Mouse (Mus musculus) G1E (cell line): Measurements from ENCODE around the gene S100a4. TPM values are rescaled to one million over a fixed set of nuclear protein-coding genes. Genes with fewer than 3 reads are reported as not detected.
A peak's percentile ranks its signal among the peaks of the same experiment; 100 is the strongest.

Source experiments
- ATAC-seq: 2 replicates; pipeline ENCODE4 v1.8.0; 2016; ENCODE audit warnings: mild to moderate bottlenecking; ENCODE audit not compliant: insufficient number of reproducible peaks, poor library complexity, low FRiP score, severe bottlenecking; ENCODE audit errors: extremely low read depth
- DNase-seq: peaks from one replicate; pipeline ENCODE4 v3.0.0; 2012; ENCODE audit warnings: low spot score
- H3K27me3 ChIP-seq: 2 replicates; pipeline ENCODE4 v1.6.1; 2012; ENCODE audit warnings: mild to moderate bottlenecking, low read length, inconsistent platforms; ENCODE audit not compliant: insufficient read depth
- H3K36me3 ChIP-seq: replicated peaks from 2 replicates; pipeline ENCODE3; 2012; ENCODE audit warnings: mild to moderate bottlenecking, inconsistent platforms
- H3K4me1 ChIP-seq: 2 replicates; pipeline ENCODE4 v1.6.1; 2012; ENCODE audit warnings: low read depth, low read length, inconsistent platforms, mixed read lengths; ENCODE audit not compliant: insufficient read depth
- H3K4me3 ChIP-seq: 2 replicates; pipeline ENCODE4 v1.5.1; 2012; ENCODE audit warnings: low read depth, mild to moderate bottlenecking, inconsistent platforms, low read length, moderate library complexity, mixed read lengths
- H3K9me3 ChIP-seq: replicated peaks from 2 replicates; pipeline ENCODE4 v1.6.1; 2012; ENCODE audit warnings: inconsistent platforms
- CTCF ChIP-seq: IDR thresholded peaks from 2 replicates; pipeline ENCODE4 v1.5.1; 2012; ENCODE audit warnings: low read depth, low read length, inconsistent platforms, mixed read lengths
- GATA1 ChIP-seq: IDR thresholded peaks from 2 replicates; pipeline ENCODE4 v1.6.1; 2012; ENCODE audit warnings: borderline replicate concordance, low read length, inconsistent platforms, mixed read lengths
- GATA2 ChIP-seq: IDR thresholded peaks from 2 replicates; pipeline ENCODE4 v1.6.1; 2012; ENCODE audit warnings: low read depth, low read length, inconsistent platforms, borderline replicate concordance
- POLR2AphosphoS5 ChIP-seq: IDR thresholded peaks from 2 replicates; pipeline ENCODE4 v1.6.1; 2012; ENCODE audit warnings: low read depth, low read length, inconsistent platforms; ENCODE audit not compliant: insufficient replicate concordance
- TAL1 ChIP-seq: conservative IDR thresholded peaks from 2 replicates; pipeline ENCODE4 v1.6.1; 2012; ENCODE audit warnings: low read depth, low read length, inconsistent platforms, mixed read lengths
- polyA plus RNA-seq: library from polyadenylated mRNA; stranded (reverse); fragments of >175 nt; gene quantifications from 2 replicates; pipeline ENCODE4 v1.2.3, GENCODE M21; 2012
- total RNA-seq, 2 experiments: library from RNA; stranded (forward) in 1 of 2; stranded (reverse) in 1 of 2; fragments of 200-1000 nt in 1 of 2; fragments of >200 nt in 1 of 2; fragmentation: Nextera tagmentation in 1 of 2; gene quantifications; 2 replicates each; pipeline ENCODE4 v1.2.3; 2014 to 2017

The S100a4 gene
- total and polyA plus RNA-seq, 3 experiments = not detected

GRCm38 (mm10) chr3:90647291-90647690 lies 43.7 kb downstream of the S100a4 start:
- H3K27me3 ChIP-seq = 0 out of 2 replicates have a peak, but pooled peaks cover 2% of the 10 kb centered on the region
- no peaks in the 10 kb centered on the region for H3K4me1 ChIP-seq
- H3K36me3 ChIP-seq = no peaks in the 10 kb centered on the region
- no peak for DNase-seq
- H3K9me3 ChIP-seq = no peaks in the 10 kb centered on the region
- no peak for ATAC-seq
- H3K4me3 ChIP-seq = no peak overlapping the region
- TF ChIP-seq GATA2 (no peak), TAL1 (no peak), POLR2AphosphoS5 (no peak), CTCF (no peak), GATA1 (no peak)

- Histone ChIP-seq H3K9me3 (no peaks in the 10 kb centered on the region), H3K36me3 (no peaks in the 10 kb centered on the region), H3K4me1 (no peaks in the 10 kb centered on the region), H3K4me3 (no peak overlapping the region), H3K27me3 (0 out of 2 replicates have a peak, but pooled peaks cover 2% of the 10 kb centered on the region)
- DNase-seq = no peak
- TF ChIP-seq POLR2AphosphoS5 = no peak
- TF ChIP-seq GATA2 = no peak
- TF ChIP-seq GATA1 = no peak
- no peak for TF ChIP-seq TAL1
- TF ChIP-seq CTCF = no peak
- no peak for ATAC-seq
Measured at GRCm38 (mm10) chr3:90648981-90649380, 45.4 kb downstream of the S100a4 start.

- ATAC-seq (no peak), DNase-seq (no peak)
- H3K9me3 ChIP-seq = no peaks in the 10 kb centered on the region
- no peaks in the 10 kb centered on the region for H3K4me1 ChIP-seq
- H3K36me3 ChIP-seq = no peaks in the 10 kb centered on the region
- H3K4me3 ChIP-seq = no peak overlapping the region
- 0 out of 2 replicates have a peak, but pooled peaks cover 2% of the 10 kb centered on the region for H3K27me3 ChIP-seq
- TF ChIP-seq GATA2 (no peak), CTCF (no peak), GATA1 (no peak), TAL1 (no peak), POLR2AphosphoS5 (no peak)
Measured at GRCm38 (mm10) chr3:90649832-90650231, 46.3 kb downstream of the S100a4 start.

GRCm38 (mm10) chr3:90652878-90653508 lies 49.4 kb downstream of the S100a4 start:
- peak; percentile 40; the same call in 1 of the 2 replicates for ATAC-seq
- H3K4me3 ChIP-seq = no peak overlapping the region
- no peaks in the 10 kb centered on the region for H3K4me1 ChIP-seq
- 0 out of 2 replicates have a peak, but pooled peaks cover 2% of the 10 kb centered on the region for H3K27me3 ChIP-seq
- no peaks in the 10 kb centered on the region for H3K36me3 ChIP-seq
- TF ChIP-seq GATA2 (no peak), CTCF (peak; percentile 19; the same call in 1 of the 2 replicates)
- DNase-seq = peak; percentile 30
- H3K9me3 ChIP-seq = no peaks in the 10 kb centered on the region

- Histone ChIP-seq H3K9me3 (no peaks in the 10 kb centered on the region), H3K4me3 (no peak within 1 kb of the TSS), H3K27me3 (no peaks in the 10 kb centered on the region), H3K36me3 (no peaks in the 10 kb centered on the region), H3K4me1 (no peaks in the 10 kb centered on the region)
- ATAC-seq = no peak
- TF ChIP-seq POLR2AphosphoS5 = no peak
- no peak for DNase-seq
Measured at GRCm38 (mm10) chr3:90653717-90654116, 50.1 kb downstream of the S100a4 start, which contains the start of gene S100a7a. TSS of gene S100a7a (plus strand) at chr3:90654017.

Other genes with a start within 250 kb of the S100a4 start
- gene Slc27a3, start 213.8 kb upstream of the S100a4 start, total RNA-seq (2014; fragmentation: Nextera tagmentation) = 0.73 and 1.3 TPM in 2 replicates
- gene Slc27a3, start 213.8 kb upstream of the S100a4 start, total RNA-seq (2017) = 2.7 and 2.9 TPM in 2 replicates
- 2.9 and 3.0 TPM in 2 replicates for gene Slc27a3, start 213.8 kb upstream of the S100a4 start, polyA plus RNA-seq
- 36.7 and 47.0 TPM in 2 replicates for gene Ints3, start 170.1 kb upstream of the S100a4 start, total RNA-seq (2014; fragmentation: Nextera tagmentation)
- gene Ints3, start 170.1 kb upstream of the S100a4 start, total RNA-seq (2017) = 32.5 and 36.2 TPM in 2 replicates
- gene Ints3, start 170.1 kb upstream of the S100a4 start, polyA plus RNA-seq = 28.2 and 30.8 TPM in 2 replicates
- not detected in 2 replicates for gene Npr1, start 137.9 kb upstream of the S100a4 start, total RNA-seq (2014; fragmentation: Nextera tagmentation)
- not detected in 2 replicates for gene Npr1, start 137.9 kb upstream of the S100a4 start, total RNA-seq (2017)
- gene Npr1, start 137.9 kb upstream of the S100a4 start, polyA plus RNA-seq = not detected in 2 replicates
- gene Ilf2, start 127.6 kb upstream of the S100a4 start, total RNA-seq (2014; fragmentation: Nextera tagmentation) = 92.4 and 100 TPM in 2 replicates
- 168 and 181 TPM in 2 replicates for gene Ilf2, start 127.6 kb upstream of the S100a4 start, total RNA-seq (2017)
- 15.4 and 21.3 TPM in 2 replicates for gene Ilf2, start 127.6 kb upstream of the S100a4 start, polyA plus RNA-seq
- 58.0 and 61.9 TPM in 2 replicates for gene Snapin, start 112.7 kb upstream of the S100a4 start, total RNA-seq (2014; fragmentation: Nextera tagmentation)
- gene Snapin, start 112.7 kb upstream of the S100a4 start, total RNA-seq (2017) = 42.5 and 46.2 TPM in 2 replicates
- gene Snapin, start 112.7 kb upstream of the S100a4 start, polyA plus RNA-seq = 3.4 and 3.5 TPM in 2 replicates
- 78.6 and 89.8 TPM in 2 replicates for gene Chtop, start 94.3 kb upstream of the S100a4 start, total RNA-seq (2014; fragmentation: Nextera tagmentation)
- 133 and 135 TPM in 2 replicates for gene Chtop, start 94.3 kb upstream of the S100a4 start, total RNA-seq (2017)
- gene Chtop, start 94.3 kb upstream of the S100a4 start, polyA plus RNA-seq = 97.0 and 110 TPM in 2 replicates
- 26.6 and 38.4 TPM in 2 replicates for gene S100a1, start 89.4 kb upstream of the S100a4 start, total RNA-seq (2014; fragmentation: Nextera tagmentation)
- 40.8 and 42.9 TPM in 2 replicates for gene S100a1, start 89.4 kb upstream of the S100a4 start, total RNA-seq (2017)
- 2.6 and 5.1 TPM in 2 replicates for gene S100a1, start 89.4 kb upstream of the S100a4 start, polyA plus RNA-seq
- gene S100a13, start 89.3 kb upstream of the S100a4 start, total RNA-seq (2014; fragmentation: Nextera tagmentation) = 22.9 and 25.3 TPM in 2 replicates
- 67.3 and 70.2 TPM in 2 replicates for gene S100a13, start 89.3 kb upstream of the S100a4 start, total RNA-seq (2017)
- gene S100a13, start 89.3 kb upstream of the S100a4 start, polyA plus RNA-seq = 1.8 and 2.4 TPM in 2 replicates
- gene S100a14, start 76.9 kb upstream of the S100a4 start, total RNA-seq (2014; fragmentation: Nextera tagmentation) = not detected in 2 replicates
- 0.12 TPM in 1 of 2 replicates, not detected in the other for gene S100a14, start 76.9 kb upstream of the S100a4 start, total RNA-seq (2017)
- gene S100a14, start 76.9 kb upstream of the S100a4 start, polyA plus RNA-seq = not detected in 2 replicates
- not detected in 2 replicates for gene S100a16, start 66.5 kb upstream of the S100a4 start, total RNA-seq (2014; fragmentation: Nextera tagmentation)
- gene S100a16, start 66.5 kb upstream of the S100a4 start, total RNA-seq (2017) = not detected in 2 replicates
- not detected in 2 replicates for gene S100a16, start 66.5 kb upstream of the S100a4 start, polyA plus RNA-seq
- gene S100a3, start 43.2 kb upstream of the S100a4 start, total RNA-seq (2014; fragmentation: Nextera tagmentation) = not detected in 2 replicates
- gene S100a3, start 43.2 kb upstream of the S100a4 start, total RNA-seq (2017) = 0.12 and 0.22 TPM in 2 replicates
- gene S100a3, start 43.2 kb upstream of the S100a4 start, polyA plus RNA-seq = not detected in 2 replicates
- gene S100a2, start 13.5 kb upstream of the S100a4 start, total RNA-seq (2014; fragmentation: Nextera tagmentation) = not detected in 2 replicates
- not detected in 2 replicates for gene S100a2, start 13.5 kb upstream of the S100a4 start, total RNA-seq (2017)
- gene S100a2, start 13.5 kb upstream of the S100a4 start, polyA plus RNA-seq = not detected in 2 replicates
- not detected in 2 replicates for gene Gm42674, start 1.9 kb upstream of the S100a4 start, total RNA-seq (2014; fragmentation: Nextera tagmentation)
- gene Gm42674, start 1.9 kb upstream of the S100a4 start, total RNA-seq (2017) = not detected in 2 replicates
- not detected in 2 replicates for gene Gm42674, start 1.9 kb upstream of the S100a4 start, polyA plus RNA-seq
- not detected in 2 replicates for gene S100a5, start 4.8 kb downstream of the S100a4 start, total RNA-seq (2014; fragmentation: Nextera tagmentation)
- gene S100a5, start 4.8 kb downstream of the S100a4 start, total RNA-seq (2017) = not detected in 2 replicates
- not detected in 2 replicates for gene S100a5, start 4.8 kb downstream of the S100a4 start, polyA plus RNA-seq
- not detected in 2 replicates for gene S100a6, start 9.1 kb downstream of the S100a4 start, total RNA-seq (2014; fragmentation: Nextera tagmentation)
- gene S100a6, start 9.1 kb downstream of the S100a4 start, total RNA-seq (2017) = 0.35 TPM in 1 of 2 replicates, not detected in the other
- not detected in 2 replicates for gene S100a6, start 9.1 kb downstream of the S100a4 start, polyA plus RNA-seq
- not detected in 2 replicates for gene S100a7a, start 50.2 kb downstream of the S100a4 start, total RNA-seq (2014; fragmentation: Nextera tagmentation)
- not detected in 2 replicates for gene S100a7a, start 50.2 kb downstream of the S100a4 start, total RNA-seq (2017)
- not detected in 2 replicates for gene S100a7a, start 50.2 kb downstream of the S100a4 start, polyA plus RNA-seq
- gene S100a8, start 65.2 kb downstream of the S100a4 start, total RNA-seq (2014; fragmentation: Nextera tagmentation) = 2.4 TPM in 1 of 2 replicates, not detected in the other
- not detected in 2 replicates for gene S100a8, start 65.2 kb downstream of the S100a4 start, total RNA-seq (2017)
- gene S100a8, start 65.2 kb downstream of the S100a4 start, polyA plus RNA-seq = not detected in 2 replicates
- not detected in 2 replicates for gene S100a9, start 92.0 kb downstream of the S100a4 start, total RNA-seq (2014; fragmentation: Nextera tagmentation)
- 0.41 TPM in 1 of 2 replicates, not detected in the other for gene S100a9, start 92.0 kb downstream of the S100a4 start, total RNA-seq (2017)
- gene S100a9, start 92.0 kb downstream of the S100a4 start, polyA plus RNA-seq = 0.20 TPM in 1 of 2 replicates, not detected in the other
- not detected in 2 replicates for gene Pglyrp4, start 123.1 kb downstream of the S100a4 start, total RNA-seq (2014; fragmentation: Nextera tagmentation)
- 0.12 TPM in 1 of 2 replicates, not detected in the other for gene Pglyrp4, start 123.1 kb downstream of the S100a4 start, total RNA-seq (2017)
- not detected in 2 replicates for gene Pglyrp4, start 123.1 kb downstream of the S100a4 start, polyA plus RNA-seq
- gene Gm5849, start 174.1 kb downstream of the S100a4 start, total RNA-seq (2014; fragmentation: Nextera tagmentation) = not detected in 2 replicates
- not detected in 2 replicates for gene Gm5849, start 174.1 kb downstream of the S100a4 start, total RNA-seq (2017)
- gene Gm5849, start 174.1 kb downstream of the S100a4 start, polyA plus RNA-seq = not detected in 2 replicates